Mouse (Mus musculus) liver, embryonic 14.5 days (tissue): ENCODE results near the gene Peli1. TPM values are rescaled to one million over a fixed set of nuclear protein-coding genes. Genes with fewer than 3 reads are reported as not detected.

Experiments
- ATAC-seq: fragments of 200-750 bp; cut with Nextera tagmentation; 2 replicates; pipeline ENCODE4 v1.8.0; 2017; ENCODE audit warnings: moderate number of reproducible peaks, mild to moderate bottlenecking, moderate library complexity; ENCODE audit not compliant: insufficient read depth
- DNase-seq, 3 experiments: peaks; one replicate each; pipeline ENCODE4 v3.0.0-alpha.2; 2012 to 2013; ENCODE audit warnings: low read depth in 3 of 3, low spot score in 3 of 3
- H3K27ac ChIP-seq: fragments of 300-500 bp; sonication (generic); 2 replicates; pipeline ENCODE4 v1.5.1; 2014; ENCODE audit warnings: moderate library complexity, mild to moderate bottlenecking, control low read depth, inconsistent platforms
- H3K27me3 ChIP-seq: fragments of 300-500 bp; sonication (generic); 2 replicates; pipeline ENCODE4 v1.6.1; 2014; ENCODE audit warnings: mild to moderate bottlenecking, low read length, moderate library complexity; ENCODE audit not compliant: control insufficient read depth, insufficient read depth
- H3K36me3 ChIP-seq: fragments of 300-500 bp; sonication (generic); replicated peaks from 2 replicates; pipeline ENCODE4 v1.6.1; 2014; ENCODE audit warnings: low read depth; ENCODE audit not compliant: control insufficient read depth, insufficient read depth
- H3K4me1 ChIP-seq, 2 experiments: fragments of 200-500 bp in 1 of 2; fragments of 300-500 bp in 1 of 2; sonication (generic) in 1 of 2; replicated peaks; 2 replicates each; pipeline ENCODE4 v1.6.1; 2012 to 2014; ENCODE audit warnings: antibody characterized with exemption in 1 of 2, inconsistent platforms in 1 of 2, low read length in 1 of 2; ENCODE audit not compliant: control insufficient read depth in 2 of 2, insufficient read depth in 2 of 2
- H3K4me2 ChIP-seq: fragments of 300-500 bp; sonication (generic); 2 replicates; pipeline ENCODE4 v1.6.1; 2014; ENCODE audit warnings: low read depth, mild to moderate bottlenecking, control low read depth, moderate library complexity
- H3K4me3 ChIP-seq, 2 experiments: fragments of 200-500 bp in 1 of 2; fragments of 300-500 bp in 1 of 2; sonication (generic) in 1 of 2; 2 replicates each; pipeline ENCODE4 v1.5.1; 2012 to 2014; ENCODE audit warnings: low read depth in 2 of 2, low read length in 2 of 2, mild to moderate bottlenecking in 2 of 2, control low read depth in 1 of 2, inconsistent platforms in 1 of 2, moderate library complexity in 1 of 2; ENCODE audit not compliant: insufficient read depth in 1 of 2
- H3K9ac ChIP-seq: fragments of 300-500 bp; sonication (generic); replicated peaks from 2 replicates; pipeline ENCODE4 v1.6.1; 2014; ENCODE audit warnings: mild to moderate bottlenecking, control low read depth, moderate library complexity
- H3K9me3 ChIP-seq: fragments of 300-500 bp; sonication (generic); 2 replicates; pipeline ENCODE4 v1.6.1; 2016; ENCODE audit warnings: low read length, mixed read lengths; ENCODE audit not compliant: control insufficient read depth
- CTCF ChIP-seq: IDR thresholded peaks from 2 replicates; pipeline ENCODE4 v1.5.1; 2016; ENCODE audit warnings: antibody characterized with exemption, low read depth, control low read depth
- EP300 ChIP-seq: IDR thresholded peaks from 2 replicates; pipeline ENCODE4 v1.6.1; 2016; ENCODE audit warnings: antibody characterized with exemption, low read depth
- WGBS: fragments of 180-500 bp; shearing (Covaris S2); extraction: QIAGEN DNeasy Blood & Tissue Kit; methylation state at CpG from one replicate; pipeline ENCODE4 v1.1.7; 2014; ENCODE audit not compliant: insufficient replicate concordance; 5-methylcytosine and 5-hydroxymethylcytosine counted together
- polyA plus RNA-seq, 2 experiments: library from polyadenylated mRNA; depleted of rRNA in 1 of 2; stranded (reverse) in 1 of 2; unstranded in 1 of 2; fragments of >200 nt; fragmentation: Nextera tagmentation in 1 of 2; extraction: Ambion mirVana in 1 of 2; gene quantifications; 2 replicates each; pipeline versions ENCODE4 v1.2.1 to v1.2.3; 2012 to 2014

The Peli1 gene
- polyA plus RNA-seq, 2 experiments: 5.7 to 11.5 TPM

- TF ChIP-seq CTCF (no peak), EP300 (no peak)
- H3K27ac ChIP-seq: no peak overlapping the region
Measured at GRCm38 (mm10) chr11:21116623-21117295, 25.7 kb downstream of the Peli1 start.

GRCm38 (mm10) chr11:21121737-21122136 lies 30.6 kb downstream of the Peli1 start:
- Histone ChIP-seq H3K4me1 (peaks cover 0 to 7% of the 10 kb centered on the region in 2 experiments; a peak in 2 of 4 replicates), H3K9me3 (no peaks in the 10 kb centered on the region), H3K36me3 (no peaks in the 10 kb centered on the region), H3K9ac (no peak overlapping the region), H3K4me2 (no peak overlapping the region), H3K27ac (no peak overlapping the region), H3K4me3 (no peak overlapping the region), H3K27me3 (no peaks in the 10 kb centered on the region)
- 42% methylated on average over 2 of the region's 2 CpGs for WGBS
- TF ChIP-seq CTCF (no peak), EP300 (no peak)
- ATAC-seq: no peak
- DNase-seq: no peak

More at GRCm38 (mm10) chr11:21116623-21117295, 25.7 kb downstream of the Peli1 start:
- 71% methylated on average over 3 of the region's 3 CpGs for WGBS
- Histone ChIP-seq H3K4me3 (no peak overlapping the region), H3K27me3 (no peaks in the 10 kb centered on the region), H3K36me3 (no peaks in the 10 kb centered on the region), H3K9me3 (no peaks in the 10 kb centered on the region), H3K4me2 (no peak overlapping the region), H3K9ac (no peak overlapping the region), H3K4me1 (peaks cover 0 to 4% of the 10 kb centered on the region in 2 experiments; a peak in 2 of 4 replicates)
- DNase-seq: no peak
- ATAC-seq: no peak

GRCm38 (mm10) chr11:21122399-21122798 lies 31.3 kb downstream of the Peli1 start:
- TF ChIP-seq CTCF (no peak), EP300 (no peak)

GRCm38 (mm10) chr11:21131692-21132091 lies 40.6 kb downstream of the Peli1 start:
- peaks cover 4% of the 10 kb centered on the region; the same call in 1 of the 2 replicates for H3K36me3 ChIP-seq
- peaks cover 9 to 12% of the 10 kb centered on the region in 2 experiments for H3K4me1 ChIP-seq
- no peak overlapping the region for H3K27ac ChIP-seq
- ATAC-seq (no peak), DNase-seq (no peak)
- no peak overlapping the region for H3K4me3 ChIP-seq
- no peaks in the 10 kb centered on the region for H3K9me3 ChIP-seq
- no peak for TF ChIP-seq CTCF
- no peak for TF ChIP-seq EP300
- H3K4me2 ChIP-seq: no peak overlapping the region
- no peaks in the 10 kb centered on the region for H3K27me3 ChIP-seq
- WGBS: 60% methylated on average over 2 of the region's 2 CpGs
- no peak overlapping the region for H3K9ac ChIP-seq

More at GRCm38 (mm10) chr11:21122399-21122798, 31.3 kb downstream of the Peli1 start:
- Histone ChIP-seq H3K27ac (no peak overlapping the region), H3K9me3 (no peaks in the 10 kb centered on the region), H3K4me1 (peaks cover 0 to 7% of the 10 kb centered on the region in 2 experiments; a peak in 2 of 4 replicates), H3K4me3 (no peak overlapping the region), H3K9ac (no peak overlapping the region), H3K4me2 (no peak overlapping the region), H3K36me3 (no peaks in the 10 kb centered on the region), H3K27me3 (no peaks in the 10 kb centered on the region)
- DNase-seq (no peak), ATAC-seq (no peak)
- 26% methylated on average over 2 of the region's 2 CpGs for WGBS

- WGBS: 40% methylated on average over 2 of the region's 2 CpGs
- peak; percentile 57; the same call in 1 of the 2 replicates for ATAC-seq
Measured at GRCm38 (mm10) chr11:21134875-21135451, 43.9 kb downstream of the Peli1 start.

More at GRCm38 (mm10) chr11:21134875-21135451, 43.9 kb downstream of the Peli1 start:
- peak; percentile 48 for TF ChIP-seq EP300
- no peak for TF ChIP-seq CTCF
- H3K36me3 ChIP-seq: peaks cover 4% of the 10 kb centered on the region; the same call in 1 of the 2 replicates
- H3K4me3 ChIP-seq: no peak overlapping the region
- peak in 2 of 3 experiments; percentile 19 to 28 for DNase-seq
- no peaks in the 10 kb centered on the region for H3K9me3 ChIP-seq
- H3K27ac ChIP-seq: no peak overlapping the region
- no peaks in the 10 kb centered on the region for H3K27me3 ChIP-seq
- peaks cover 9 to 12% of the 10 kb centered on the region in 2 experiments for H3K4me1 ChIP-seq
- H3K4me2 ChIP-seq: peak overlapping the region; percentile 28
- H3K9ac ChIP-seq: no peak overlapping the region
